Mouse (Mus musculus) liver, embryonic 14.5 days (tissue): ENCODE measurements around the gene Atg16l2.

Experiments
- CTCF ChIP-seq: IDR thresholded peaks from 2 replicates; pipeline ENCODE4 v1.5.1; 2016; ENCODE audit warnings: antibody characterized with exemption, low read depth, control low read depth
- EP300 ChIP-seq: IDR thresholded peaks from 2 replicates; pipeline ENCODE4 v1.6.1; 2016; ENCODE audit warnings: antibody characterized with exemption, low read depth

GRCm38 (mm10) chr7:101236712-101237473 is 65.2 kb downstream of the Atg16l2 start:
- TF ChIP-seq EP300, result no peak
- no peak for TF ChIP-seq CTCF
